Comparison of ENCODE assay signal across 11 mouse cellular contexts in genomic region chr3:115949921-115950877, GRCm38 (mm10). TPM values are rescaled to one million over a fixed set of nuclear protein-coding genes. Genes with fewer than 3 reads are reported as not detected.
DNase-seq lines count a peak whose midpoint lies in the region; ATAC-seq and TF ChIP-seq lines count a peak whose summit lies in the region.
"Had no signal": no experiment of that assay in that cellular context is flagged by ENCODE, and none has a peak within 500 bp of the region (broad histone marks: within the 10 kb centered on the region; RNA-seq: fewer than 3 reads in every experiment).

No protein-coding gene starts in this region.

- no peaks in the 10 kb centered on the region for H3K27me3 ChIP-seq in MEL (ENCODE audit: control insufficient read depth in 1 of 2, insufficient read depth in 2 of 2, low read length in 2 of 2)
- H3K27me3 ChIP-seq in hindbrain, embryonic 15.5 days = no peaks in the 10 kb centered on the region
- no peaks in the 10 kb centered on the region for H3K27me3 ChIP-seq in thymus, adult 2 months (ENCODE audit: control insufficient read depth, insufficient read depth, low read length)

- no peak for TF ChIP-seq POLR2A in MEL (IDR thresholded peaks at IDR 0.05; ENCODE audit: control insufficient read depth in 1 of 2, insufficient read depth in 1 of 2, low read depth in 1 of 2, low read length in 2 of 2, poor library complexity in 1 of 2)
- no peak for TF ChIP-seq POLR2A in thymus, adult 2 months (IDR thresholded peaks at IDR 0.05; ENCODE audit: control insufficient read depth, extremely low read depth, insufficient read depth, low read length, poor library complexity)

- peak; percentile 63 for DNase-seq in adrenal gland, adult 2 months
- no peak for DNase-seq in adrenal gland, adult 18-20 months (ENCODE audit: low spot score in 2 of 2)
- peak in 1 of 2 experiments; percentile 18 for DNase-seq in layer of hippocampus, adult 2 months (ENCODE audit: low spot score in 2 of 2)
- DNase-seq in layer of hippocampus, adult 8-10 months (ENCODE audit: low spot score in 2 of 2) = no peak
- peak; percentile 61 for DNase-seq in MEL (ENCODE audit: low read depth, low spot score)
- DNase-seq in thymus, adult 2 months = no peak
- DNase-seq: kidney, postnatal 25 days; lung, postnatal 4 days; thymus, postnatal 36 days had no signal

- peaks cover 9 to 10% of the 10 kb centered on the region in 2 experiments for H3K36me3 ChIP-seq in MEL (ENCODE audit: control insufficient read depth in 1 of 2, insufficient read depth in 2 of 2, low read length in 2 of 2)
- peaks cover 20% of the 10 kb centered on the region for H3K36me3 ChIP-seq in hindbrain, embryonic 15.5 days
- H3K36me3 ChIP-seq in thymus, adult 2 months (ENCODE audit: control insufficient read depth, insufficient read depth, low read length) = peaks cover 42% of the 10 kb centered on the region

- no peak overlapping the region for H3K4me3 ChIP-seq in layer of hippocampus, adult 2 months
- no peak overlapping the region for H3K4me3 ChIP-seq in MEL (ENCODE audit: control insufficient read depth in 1 of 2, insufficient read depth in 1 of 2, low read depth in 2 of 2, low read length in 2 of 2)
- no peak overlapping the region for H3K4me3 ChIP-seq in hindbrain, embryonic 15.5 days
- H3K4me3 ChIP-seq in thymus, adult 2 months (ENCODE audit: control insufficient read depth, insufficient read depth, low read length) = no peak overlapping the region

- WGBS in hindbrain, embryonic 15.5 days = 73% methylated on average over 6 of the region's 6 CpGs
- 94% methylated on average over 6 of the region's 6 CpGs for WGBS in thymus, adult 2 months

- TF ChIP-seq RAD21 in MEL (IDR thresholded peaks at IDR 0.05; ENCODE audit: low read depth, low read length) = no peak

- no peaks in the 10 kb centered on the region for H3K9me3 ChIP-seq in MEL (replicated peaks; ENCODE audit: insufficient read depth, low read length)
- H3K9me3 ChIP-seq in hindbrain, embryonic 15.5 days = no peaks in the 10 kb centered on the region

- peak; percentile 49 to 60; a peak in 3 of 4 replicates for TF ChIP-seq EP300 in MEL (IDR thresholded peaks at IDR 0.05; ENCODE audit: low read depth in 1 of 2, low read length in 2 of 2)

- TF ChIP-seq CTCF in layer of hippocampus, adult 2 months (conservative IDR thresholded peaks at IDR 0.05) = no peak
- TF ChIP-seq CTCF in MEL (IDR thresholded peaks at IDR 0.05 in 2 of 3, conservative IDR thresholded peaks at IDR 0.05 in 1 of 3; ENCODE audit: control insufficient read depth in 1 of 3, insufficient read depth in 1 of 3, low read depth in 2 of 3, low read length in 3 of 3, poor library complexity in 1 of 3, severe bottlenecking in 1 of 3) = no peak
- no peak for TF ChIP-seq CTCF in thymus, adult 2 months (IDR thresholded peaks at IDR 0.05; ENCODE audit: borderline replicate concordance, control insufficient read depth, extremely low read depth, insufficient read depth, low read length, poor library complexity)

- H3K27ac ChIP-seq in layer of hippocampus, adult 2 months = 0 out of 2 replicates have a peak overlapping the region, but pooled peaks have one; percentile 2
- no peak overlapping the region for H3K27ac ChIP-seq in MEL (ENCODE audit: control insufficient read depth, low read depth, low read length)
- no peak overlapping the region for H3K27ac ChIP-seq in hindbrain, embryonic 15.5 days (replicated peaks)
- H3K27ac ChIP-seq in thymus, adult 2 months (ENCODE audit: control insufficient read depth, insufficient read depth, low read length) = no peak overlapping the region

- ATAC-seq in hindbrain, embryonic 15.5 days (ENCODE audit: low FRiP score, low read depth) = 0 out of 2 replicates have a peak, but pooled peaks have one; percentile 38
- no peak for ATAC-seq in CD4-positive, CD25-positive, alpha-beta regulatory T cell, adult 4 months

- no peak overlapping the region for H3K9ac ChIP-seq in MEL (ENCODE audit: control insufficient read depth, low read depth, low read length, poor library complexity, severe bottlenecking)
- H3K9ac ChIP-seq in hindbrain, embryonic 15.5 days = no peak overlapping the region

- no peaks in the 10 kb centered on the region for H3K79me2 ChIP-seq in MEL (ENCODE audit: control insufficient read depth, insufficient read depth, low read length, poor library complexity)

- peaks cover 0 to 4% of the 10 kb centered on the region in 2 experiments; a peak in 3 of 4 replicates for H3K4me1 ChIP-seq in MEL (ENCODE audit: control insufficient read depth in 1 of 2, insufficient read depth in 2 of 2, low read length in 2 of 2)
- no peaks in the 10 kb centered on the region for H3K4me1 ChIP-seq in hindbrain, embryonic 15.5 days (replicated peaks)
- H3K4me1 ChIP-seq in thymus, adult 2 months (replicated peaks; ENCODE audit: control insufficient read depth, insufficient read depth, low read length) = no peaks in the 10 kb centered on the region

- H3K4me2 ChIP-seq in hindbrain, embryonic 15.5 days = no peak overlapping the region

TF ChIP-seq in MEL, 35 proteins besides CTCF, POLR2A, EP300 and RAD21:
- no peak for TF ChIP-seq USF1 (IDR thresholded peaks at IDR 0.05; ENCODE audit: low read depth, low read length)
- no peak for TF ChIP-seq ZC3H11A (IDR thresholded peaks at IDR 0.05; ENCODE audit: low read depth, low read length)
- TF ChIP-seq GATA1 (IDR thresholded peaks at IDR 0.05; ENCODE audit: low read depth, low read length) = peak; percentile 71
- TF ChIP-seq TAL1 (IDR thresholded peaks at IDR 0.05; ENCODE audit: low read length) = peak; percentile 69
- TF ChIP-seq E2F4 (IDR thresholded peaks at IDR 0.05; ENCODE audit: borderline replicate concordance, low read depth, low read length) = no peak
- peak; percentile 27; the same call in 1 of the 2 replicates for TF ChIP-seq TCF12 (IDR thresholded peaks at IDR 0.05; ENCODE audit: low read depth, low read length)

RNA-seq across cellular contexts. Expression of gene Slc30a7, which starts 57.0 kb away (rescaled TPM):
- 10 to 100 TPM; 26.8 to 34.5 TPM for total RNA-seq in adrenal gland, adult 2 months (2021)
- polyA plus RNA-seq in adrenal gland, adult 2 months (2012; rRNA removed) = 5.9 and 7.3 TPM in 2 replicates
- 10 to 100 TPM; 28.9 to 37.9 TPM for total RNA-seq in adrenal gland, adult 18-20 months (2021)
- total RNA-seq in layer of hippocampus, adult 2 months (2021) = 10 to 100 TPM; 24.9 to 29.3 TPM
- total RNA-seq in layer of hippocampus, adult 8-10 months (2022) = 10 to 100 TPM; 24.7 to 34.0 (median 27.6) TPM
- total RNA-seq in MEL (2012; rRNA removed) = 8.1 and 8.8 TPM in 2 replicates
- 10 to 100 TPM in 1 of 2 experiments, not detected in 1; 19.1 TPM for polyA plus RNA-seq in MEL (2012; ENCODE audit: insufficient read depth in 1 of 2, insufficient read length in 2 of 2, low read depth in 1 of 2, low replicate concordance in 2 of 2, missing spikeins in 1 of 2)
- 16.7 and 21.0 TPM in 2 replicates for polyA plus RNA-seq in hindbrain, embryonic 15.5 days (2015; fragmentation: Nextera tagmentation; extraction: Ambion mirVana)
- 15.9 and 18.1 TPM in 2 replicates for polyA plus RNA-seq in thymus, adult 2 months (2012; rRNA removed)
- 10 to 100 TPM; 40.5 to 61.6 TPM for polyA plus RNA-seq in CD4-positive, CD25-positive, alpha-beta regulatory T cell, adult 4 months (2017; shearing (Covaris generic))

RNA-seq across cellular contexts. Expression of gene Extl2, which starts 57.1 kb away (rescaled TPM):
- total RNA-seq in adrenal gland, adult 2 months (2021) = 10 to 100 TPM; 16.3 to 22.7 TPM
- 34.7 and 37.9 TPM in 2 replicates for polyA plus RNA-seq in adrenal gland, adult 2 months (2012; rRNA removed)
- 10 to 100 TPM; 10.6 to 15.3 TPM for total RNA-seq in adrenal gland, adult 18-20 months (2021)
- total RNA-seq in layer of hippocampus, adult 2 months (2021) = 10 to 100 TPM; 69.0 to 69.5 TPM
- total RNA-seq in layer of hippocampus, adult 8-10 months (2022) = 10 to 100 TPM; 58.0 to 68.7 (median 61.3) TPM
- total RNA-seq in MEL (2012; rRNA removed) = 6.6 TPM in 2 replicates
- 10 to 100 TPM in 1 of 2 experiments, not detected in 1; 10.5 TPM for polyA plus RNA-seq in MEL (2012; ENCODE audit: insufficient read depth in 1 of 2, insufficient read length in 2 of 2, low read depth in 1 of 2, low replicate concordance in 2 of 2, missing spikeins in 1 of 2)
- polyA plus RNA-seq in hindbrain, embryonic 15.5 days (2015; fragmentation: Nextera tagmentation; extraction: Ambion mirVana) = 35.1 and 35.6 TPM in 2 replicates
- polyA plus RNA-seq in thymus, adult 2 months (2012; rRNA removed) = 6.0 and 8.2 TPM in 2 replicates
- 10 to 100 TPM in 1 of 2 experiments, 1 to 10 TPM in 1; 7.0 to 10.6 TPM for polyA plus RNA-seq in CD4-positive, CD25-positive, alpha-beta regulatory T cell, adult 4 months (2017; shearing (Covaris generic))

Comparison
In these comparisons a context has a peak if more than half of its experiments do, and no peak if none do; other contexts are left out.
1. DNase-seq: peak in adrenal gland, adult 2 months (single experiment) and MEL (single experiment); none in adrenal gland, adult 18-20 months (0 of 2), layer of hippocampus, adult 8-10 months (0 of 2) and thymus, adult 2 months (single experiment).